Mouse (Mus musculus): ENCODE results near the gene Zfp451.
"Not testable (repeated sequence)": the region's sequence is repeated elsewhere in the genome, so short reads cannot be mapped to it uniquely, and the experiment has no call there.

The Zfp451 gene

GRCm38 (mm10) chr1:33813868-33814794 is at the start of gene Zfp451:
Gene Zfp451 (minus strand): TSS chr1:33814595.
- DNase-seq (ENCODE audit: inconsistent ontology term), result peak; percentile 97

DNA sequence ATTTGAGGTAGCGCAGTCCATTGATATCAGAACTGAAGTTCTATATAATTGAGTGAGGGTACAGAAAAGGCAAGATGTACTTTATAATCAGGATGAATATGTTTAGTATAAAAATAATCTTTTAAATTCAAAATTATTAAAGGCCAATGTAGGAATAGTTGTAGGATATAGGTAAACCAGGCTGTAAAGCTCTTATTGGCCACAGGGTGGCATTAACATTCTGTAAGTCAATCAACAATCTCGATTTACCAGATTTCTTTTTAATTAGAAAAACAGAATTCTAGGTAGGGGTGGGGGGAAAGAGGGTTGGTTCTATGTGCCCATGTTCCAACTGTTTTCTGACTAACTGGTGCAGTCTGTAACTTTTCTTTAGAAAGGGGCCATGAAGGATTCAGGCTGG is 32.4 kb upstream of the Zfp451 start:
- no peak for DNase-seq (ENCODE audit: inconsistent ontology term)

DNA sequence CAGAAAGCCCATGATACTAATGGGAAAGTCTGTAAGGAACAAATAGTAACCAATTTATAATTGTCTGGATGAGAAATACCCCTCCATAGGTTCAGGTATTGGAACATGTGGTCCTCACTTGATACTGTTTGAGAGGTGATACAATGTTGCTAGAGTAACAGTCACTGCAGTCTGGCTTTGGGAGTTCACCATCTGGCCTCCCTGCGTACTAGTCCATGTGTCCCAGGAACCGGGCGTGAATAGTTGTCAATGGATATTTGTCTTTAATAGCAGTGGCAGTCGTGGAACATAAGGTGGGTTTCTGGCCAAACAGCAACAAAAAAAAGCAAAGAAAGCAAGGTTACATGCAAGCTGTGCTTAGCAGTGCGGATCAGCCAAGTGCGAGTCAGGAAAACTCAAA is 29.4 kb upstream of the Zfp451 start:
- DNase-seq (ENCODE audit: inconsistent ontology term), result no peak

DNA sequence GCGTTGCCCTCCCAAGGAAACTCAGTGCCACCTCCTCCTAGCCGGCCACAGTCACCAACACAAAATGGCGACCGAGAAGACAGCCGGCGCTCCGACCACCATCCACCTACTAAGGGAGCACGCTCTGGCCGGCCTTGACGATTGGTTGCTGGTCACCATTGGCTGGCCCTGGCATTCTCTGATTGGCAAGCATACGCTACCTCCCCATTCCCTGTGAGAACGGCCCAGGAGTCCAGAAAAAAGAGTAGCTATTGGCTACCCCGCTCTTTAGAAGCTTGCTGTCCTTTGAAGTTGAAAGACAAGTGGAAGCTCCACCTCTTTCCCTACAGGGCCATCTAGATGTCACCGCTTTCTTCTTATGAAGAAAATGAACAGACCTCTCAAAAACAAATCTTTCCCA is 24.6 kb upstream of the Zfp451 start:
- not testable (repeated sequence) for DNase-seq (ENCODE audit: inconsistent ontology term)

DNA sequence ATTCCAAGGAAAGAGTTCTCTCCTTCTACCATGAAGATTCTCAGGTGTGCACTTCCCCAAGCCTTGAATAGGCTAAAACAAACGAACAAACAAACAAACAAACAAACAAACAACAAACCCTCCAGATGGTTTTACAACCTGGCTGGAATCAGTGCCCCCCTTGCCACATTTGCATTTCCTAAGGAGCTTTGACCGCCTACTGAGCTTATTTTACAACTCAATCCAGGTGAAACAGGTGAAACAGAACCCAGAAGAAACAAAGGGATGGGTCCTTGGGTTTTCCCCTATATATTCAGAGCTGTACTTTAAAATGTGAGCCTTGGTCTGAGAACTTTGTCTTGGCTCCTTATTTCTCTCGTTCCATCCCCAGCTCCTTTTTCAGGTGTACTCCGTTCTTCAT is 16.2 kb upstream of the Zfp451 start:
- no peak for DNase-seq (ENCODE audit: inconsistent ontology term)

DNA sequence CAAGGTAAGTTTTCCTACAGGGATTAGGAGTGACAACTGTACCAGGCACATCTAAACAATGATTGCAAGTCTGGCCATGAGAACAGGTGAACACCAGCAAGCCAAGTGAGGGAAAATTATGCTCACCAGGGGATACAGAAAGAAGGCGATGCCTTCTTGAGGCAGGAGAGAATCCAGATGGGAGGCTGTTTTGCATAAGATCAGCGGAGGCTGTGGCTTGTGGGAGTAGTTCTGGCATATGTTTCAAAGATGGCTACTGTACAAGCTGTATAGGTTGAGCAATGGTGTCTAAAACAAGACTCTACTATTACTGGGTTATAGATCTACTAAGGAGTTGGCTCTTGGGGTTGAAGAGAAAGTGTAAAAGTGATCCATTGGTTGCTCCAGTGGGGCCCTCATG is 3.5 kb upstream of the Zfp451 start:
- DNase-seq (ENCODE audit: inconsistent ontology term), result no peak

- DNase-seq (ENCODE audit: inconsistent ontology term), result peak; percentile 57
Observed at GRCm38 (mm10) chr1:33813495-33813867, 914 bp downstream of the Zfp451 start.

- DNase-seq (ENCODE audit: inconsistent ontology term), result no peak
Observed at GRCm38 (mm10) chr1:33803323-33803722, 11.1 kb downstream of the Zfp451 start.

DNA sequence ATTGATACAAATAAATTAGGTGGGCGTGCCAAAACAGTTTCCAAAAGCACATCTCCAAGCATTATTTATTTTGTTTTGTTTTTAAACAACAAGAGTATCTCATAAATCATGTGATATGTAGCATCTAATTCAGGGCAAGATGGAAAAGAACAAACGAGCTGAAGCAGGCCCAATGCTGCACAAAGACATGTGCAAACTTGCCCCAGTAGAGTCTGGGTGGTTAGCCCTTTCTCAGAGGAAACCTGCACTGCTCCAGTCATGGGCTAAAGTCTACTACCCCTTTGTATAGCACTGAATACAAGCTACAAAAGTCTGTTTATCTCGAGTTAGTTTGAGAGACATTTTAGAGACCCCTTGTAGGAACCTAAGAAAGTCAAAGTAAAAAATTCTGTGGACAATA is 14.8 kb downstream of the Zfp451 start:
- DNase-seq (ENCODE audit: inconsistent ontology term), result no peak

- no peak for DNase-seq (ENCODE audit: inconsistent ontology term)
Observed at GRCm38 (mm10) chr1:33788493-33788892, 25.9 kb downstream of the Zfp451 start.

DNA sequence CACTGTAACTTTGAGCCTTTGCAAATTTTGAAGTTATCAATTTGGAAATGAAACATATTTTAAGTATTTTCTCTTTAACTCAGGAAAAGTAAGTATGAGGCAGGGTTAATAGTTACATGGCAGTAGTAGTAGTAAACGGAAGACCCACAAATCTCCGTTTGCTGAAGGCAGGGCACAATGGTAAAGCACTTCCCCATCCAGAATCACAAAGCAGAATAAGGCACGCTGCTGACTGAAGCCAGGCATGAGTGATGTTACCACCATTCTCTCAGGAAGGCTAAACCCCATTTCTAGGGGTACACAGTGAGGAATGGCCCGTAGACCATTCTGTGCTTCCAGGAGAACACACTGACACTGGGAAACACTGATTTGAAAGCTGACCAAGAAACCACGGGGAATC is 26.3 kb downstream of the Zfp451 start:
- no peak for DNase-seq (ENCODE audit: inconsistent ontology term)

DNA sequence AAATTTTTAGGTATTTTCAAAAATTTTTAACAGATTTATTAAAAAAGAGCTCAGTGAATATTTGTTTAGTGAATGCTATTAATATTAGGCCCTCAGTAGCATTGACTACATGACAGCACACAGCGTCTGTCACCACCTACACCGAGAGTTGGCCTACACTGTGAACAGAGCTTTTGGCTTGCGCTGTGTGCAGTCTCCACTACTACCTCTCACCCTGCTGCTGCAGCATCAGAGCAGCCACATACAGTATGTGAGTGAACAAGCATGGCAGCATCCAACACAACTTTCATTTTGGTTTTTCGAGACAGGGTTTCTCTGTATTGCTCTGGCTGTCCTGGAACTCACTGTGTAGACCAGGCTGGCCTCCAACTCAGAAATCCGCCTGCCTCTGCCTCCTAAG is 29.8 kb downstream of the Zfp451 start:
- DNase-seq (ENCODE audit: inconsistent ontology term), result no peak

DNA sequence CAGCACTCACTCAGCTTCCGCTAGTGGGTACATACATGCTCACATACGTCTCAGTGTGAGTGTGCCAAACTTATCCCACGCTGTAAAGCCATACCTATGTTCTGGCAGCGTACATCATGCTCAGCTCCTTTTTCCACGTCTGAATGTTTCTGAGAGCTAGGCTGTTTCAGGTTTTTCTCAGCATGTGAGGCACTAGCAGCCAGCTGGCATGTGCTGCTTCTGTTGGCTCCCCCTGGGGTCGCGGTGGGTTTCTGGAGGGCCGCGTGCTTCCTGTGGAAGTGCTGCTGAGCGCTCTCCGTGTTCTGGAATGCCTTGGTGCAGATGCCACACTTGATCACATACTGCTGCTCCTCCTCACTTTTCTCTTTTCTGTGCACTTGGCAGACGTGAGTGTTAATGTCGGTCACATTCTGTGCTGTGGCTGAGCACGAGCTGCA is 38.2 kb downstream of the Zfp451 start:
- DNase-seq (ENCODE audit: inconsistent ontology term), result no peak

- DNase-seq (ENCODE audit: inconsistent ontology term), result no peak
Observed at GRCm38 (mm10) chr1:33772106-33772505, 42.3 kb downstream of the Zfp451 start.

DNA sequence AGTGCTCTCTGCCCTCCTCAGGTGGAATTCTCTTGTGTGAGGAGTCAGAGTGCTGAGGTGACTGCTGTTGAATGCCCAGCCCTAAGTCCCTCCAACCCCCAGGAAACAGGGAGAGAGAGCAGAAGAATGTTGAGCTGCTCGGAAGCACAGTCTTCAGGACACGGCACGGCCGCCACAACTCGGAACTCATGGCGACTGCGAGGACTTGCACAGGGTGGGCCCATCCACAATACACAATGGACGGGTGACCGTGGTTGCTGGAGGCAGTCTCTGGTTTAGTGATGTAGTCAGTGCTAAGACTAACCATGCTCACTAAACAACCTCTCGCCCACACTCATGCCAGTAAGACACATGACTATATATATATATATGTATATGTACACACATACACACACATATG is 42.8 kb downstream of the Zfp451 start:
- DNase-seq (ENCODE audit: inconsistent ontology term), result no peak

GRCm38 (mm10) chr1:33768827-33769226 is 45.6 kb downstream of the Zfp451 start:
- no peak for DNase-seq (ENCODE audit: inconsistent ontology term)

- no peak for DNase-seq (ENCODE audit: inconsistent ontology term)
Observed at GRCm38 (mm10) chr1:33768091-33768787, 46.2 kb downstream of the Zfp451 start.

DNA sequence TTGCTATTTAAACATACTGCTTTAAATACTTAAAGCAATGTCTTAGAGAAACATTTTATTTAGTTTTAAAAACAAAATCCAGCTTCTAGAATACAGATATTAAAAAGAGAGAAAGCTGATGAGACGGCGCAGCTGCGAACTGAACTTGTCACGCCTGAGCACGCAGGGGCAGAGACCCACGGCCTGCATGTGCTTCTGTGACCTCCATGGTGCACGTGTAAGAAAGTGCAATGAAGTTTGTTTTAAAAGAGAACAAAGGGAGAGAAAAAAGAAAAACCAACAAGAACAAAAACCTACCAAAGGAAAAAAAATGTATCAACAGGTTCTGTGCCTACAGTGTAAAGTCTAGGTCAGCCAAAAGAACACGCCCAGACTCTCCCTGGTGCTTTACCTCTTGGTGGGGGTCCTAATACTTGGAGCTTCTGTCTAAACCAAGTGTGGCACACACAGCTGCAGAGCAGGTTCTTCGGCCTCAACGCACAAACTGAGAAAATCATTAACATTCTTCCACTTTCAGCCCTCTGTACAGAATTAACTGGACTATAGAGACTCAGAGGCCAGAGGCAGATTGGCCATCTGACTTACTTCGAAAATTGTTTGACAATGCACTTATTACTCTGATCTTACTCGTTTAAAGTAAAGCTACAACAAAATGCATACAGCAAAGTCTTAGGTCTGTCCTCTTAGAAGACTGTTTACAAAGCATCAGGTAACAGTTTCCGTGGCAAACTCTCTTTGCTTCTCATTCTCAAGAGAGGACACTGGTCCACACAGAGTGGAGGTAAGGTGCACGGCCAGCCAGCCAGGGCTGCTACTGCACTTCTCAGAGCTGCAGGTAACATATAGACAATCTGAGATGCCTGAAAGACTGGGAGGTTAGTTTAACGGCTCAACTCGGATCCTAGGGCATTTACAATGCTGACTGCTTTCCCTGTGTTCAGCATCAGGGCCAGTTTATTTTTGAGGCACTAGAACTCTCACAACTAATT is 47.6 kb downstream of the Zfp451 start:
- no peak for DNase-seq (ENCODE audit: inconsistent ontology term)

DNA sequence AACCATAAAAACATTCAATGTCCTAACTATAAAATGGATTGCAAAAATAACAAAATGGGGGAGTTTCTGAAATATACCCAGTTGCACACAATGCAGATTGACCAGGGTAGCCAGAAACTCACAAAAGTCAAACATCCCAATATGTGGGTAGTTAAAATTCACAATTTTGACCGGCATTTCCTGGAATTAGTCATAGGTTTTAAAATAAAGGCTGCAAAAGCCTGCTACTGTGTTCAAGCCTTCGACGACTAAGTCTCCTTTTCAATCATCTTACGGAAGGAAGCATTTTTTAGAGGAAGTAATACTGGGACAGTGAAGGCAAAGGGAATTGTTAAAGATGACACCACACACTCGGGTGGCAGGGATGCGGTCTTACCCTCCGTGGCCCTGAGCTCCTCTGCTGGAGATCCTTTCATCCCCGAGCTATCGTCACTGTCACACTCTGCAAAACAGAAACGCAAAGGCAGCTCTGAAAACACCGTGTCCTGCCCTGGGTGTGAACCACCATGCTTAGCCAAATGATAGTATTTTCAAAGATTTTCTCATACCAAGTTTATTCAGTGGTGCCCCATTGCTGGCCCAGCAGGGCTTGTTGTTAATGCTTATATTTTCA is 48.8 kb downstream of the Zfp451 start:
- DNase-seq (ENCODE audit: inconsistent ontology term), result no peak

DNA sequence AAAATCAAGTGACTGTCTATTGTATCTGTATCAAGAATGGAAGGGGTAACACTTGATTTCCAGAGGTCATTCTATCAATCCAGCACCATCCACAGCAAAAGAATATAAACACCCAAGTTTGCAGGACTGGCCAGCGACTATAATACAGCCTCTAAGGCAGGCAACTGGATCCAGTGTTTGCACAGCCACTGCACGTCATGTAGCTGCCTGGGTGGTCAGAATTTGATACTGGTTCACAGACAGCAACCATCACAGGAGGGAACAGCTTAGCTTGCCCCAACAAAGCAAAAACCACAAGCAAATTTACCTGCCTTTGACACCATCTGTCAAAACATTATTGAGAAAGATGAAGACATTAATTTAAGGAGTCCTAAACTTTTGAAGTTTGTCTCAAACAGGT is 50.6 kb downstream of the Zfp451 start:
- no peak for DNase-seq (ENCODE audit: inconsistent ontology term)

DNA sequence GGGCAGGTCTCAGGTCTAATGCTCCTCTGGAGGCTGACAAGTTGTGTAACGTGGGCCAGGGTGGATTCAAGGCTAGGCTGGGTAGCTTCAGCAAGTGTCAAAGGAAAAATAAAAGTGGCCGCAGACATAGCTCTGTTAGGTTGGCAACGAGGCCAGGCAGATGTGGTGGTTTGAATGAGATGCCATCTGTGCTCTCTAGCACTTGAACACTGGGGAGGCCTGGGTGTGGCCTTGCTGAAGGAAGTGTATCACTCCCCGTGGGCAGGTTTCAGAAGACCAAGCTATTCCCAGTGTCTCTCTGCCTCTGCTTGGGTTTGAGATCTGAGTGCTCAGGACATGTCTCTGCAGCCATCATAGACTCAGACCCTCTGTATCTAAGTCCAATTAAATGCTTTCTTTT is 55.9 kb downstream of the Zfp451 start:
- DNase-seq (ENCODE audit: inconsistent ontology term), result no peak
